Mouse (Mus musculus) midbrain, embryonic 11.5 days (tissue): ENCODE measurements at regions not wholly inside any gene's neighbourhood (a gene's known extent, or its start where the extent isn't known, plus 50 kb on each side); places are given as distances from the start of the nearest gene placed in this dataset.

ENCODE experiments used
- ATAC-seq: fragments of 200-750 bp; cut with Nextera tagmentation; 2 replicates; pipeline ENCODE4 v1.8.0; 2017; ENCODE audit warnings: moderate TSS enrichment, moderate library complexity; ENCODE audit not compliant: low FRiP score
- DNase-seq: peaks from one replicate; pipeline ENCODE4 v3.0.0; 2015; ENCODE audit warnings: low spot score; ENCODE audit errors: missing footprints
- H3K27ac ChIP-seq: fragments of 300-500 bp; sonication (generic); 2 replicates; pipeline ENCODE4 v1.5.1; 2014; ENCODE audit warnings: low read depth, low read length
- H3K27me3 ChIP-seq: fragments of 300-500 bp; sonication (generic); 2 replicates; pipeline ENCODE4 v1.6.1; 2014; ENCODE audit warnings: mild to moderate bottlenecking, low read length, moderate library complexity, mixed read lengths; ENCODE audit not compliant: control insufficient read depth, insufficient read depth
- H3K36me3 ChIP-seq: fragments of 300-500 bp; sonication (generic); 2 replicates; pipeline ENCODE4 v1.6.1; 2014; ENCODE audit warnings: mild to moderate bottlenecking, low read length, moderate library complexity, mixed read lengths; ENCODE audit not compliant: control insufficient read depth, insufficient read depth
- H3K4me1 ChIP-seq: fragments of 300-500 bp; sonication (generic); 2 replicates; pipeline ENCODE4 v1.6.1; 2014; ENCODE audit warnings: low read length; ENCODE audit not compliant: control insufficient read depth, insufficient read depth
- H3K4me2 ChIP-seq: fragments of 300-500 bp; sonication (generic); 2 replicates; pipeline ENCODE4 v1.6.1; 2014; ENCODE audit warnings: mild to moderate bottlenecking, moderate library complexity
- H3K4me3 ChIP-seq: fragments of 300-500 bp; sonication (generic); 2 replicates; pipeline ENCODE4 v1.5.1; 2014; ENCODE audit warnings: low read depth, low read length
- H3K9ac ChIP-seq: fragments of 300-500 bp; sonication (generic); 2 replicates; pipeline ENCODE4 v1.6.1; 2014; ENCODE audit warnings: low read length
- H3K9me3 ChIP-seq: fragments of 300-500 bp; sonication (generic); 2 replicates; pipeline ENCODE4 v1.6.1; 2016; ENCODE audit warnings: low read length; ENCODE audit not compliant: control insufficient read depth
- WGBS: fragments of 180-500 bp; shearing (Covaris S2); extraction: QIAGEN DNeasy Blood & Tissue Kit; methylation state at CpG from one replicate; pipeline ENCODE4 v1.1.7; 2014; 5-methylcytosine and 5-hydroxymethylcytosine counted together

DNA sequence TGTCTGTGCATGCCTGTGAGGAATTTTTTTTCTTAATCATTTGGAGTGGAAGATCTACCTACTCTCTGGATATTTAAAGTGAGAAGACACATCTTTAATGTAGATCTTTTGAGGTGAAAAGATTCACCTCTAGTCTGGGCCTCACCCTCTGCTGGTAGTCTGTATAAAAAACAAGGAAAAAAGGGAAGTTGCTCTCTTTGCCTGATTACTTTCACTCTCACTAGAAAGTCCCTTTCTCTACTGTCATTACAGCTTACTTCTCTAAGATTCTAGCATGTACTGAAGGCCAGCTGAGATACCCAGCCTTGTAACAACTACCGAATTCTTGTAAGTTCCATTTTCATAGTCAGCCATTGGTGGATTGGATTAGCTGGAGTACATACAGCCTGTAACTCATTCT lies 3791.9 kb downstream of the 9330182O14Rik start:
- no peaks in the 10 kb centered on the region for H3K27me3 ChIP-seq
- no peak for DNase-seq
- ATAC-seq: no peak
- no peak overlapping the region for H3K4me3 ChIP-seq
- 97% methylated on average over 1 of the region's 1 CpGs for WGBS
- no peaks in the 10 kb centered on the region for H3K36me3 ChIP-seq
- H3K4me2 ChIP-seq: no peak overlapping the region
- no peaks in the 10 kb centered on the region for H3K9me3 ChIP-seq
- H3K27ac ChIP-seq: no peak overlapping the region
- H3K4me1 ChIP-seq: no peaks in the 10 kb centered on the region
- no peak overlapping the region for H3K9ac ChIP-seq

DNA sequence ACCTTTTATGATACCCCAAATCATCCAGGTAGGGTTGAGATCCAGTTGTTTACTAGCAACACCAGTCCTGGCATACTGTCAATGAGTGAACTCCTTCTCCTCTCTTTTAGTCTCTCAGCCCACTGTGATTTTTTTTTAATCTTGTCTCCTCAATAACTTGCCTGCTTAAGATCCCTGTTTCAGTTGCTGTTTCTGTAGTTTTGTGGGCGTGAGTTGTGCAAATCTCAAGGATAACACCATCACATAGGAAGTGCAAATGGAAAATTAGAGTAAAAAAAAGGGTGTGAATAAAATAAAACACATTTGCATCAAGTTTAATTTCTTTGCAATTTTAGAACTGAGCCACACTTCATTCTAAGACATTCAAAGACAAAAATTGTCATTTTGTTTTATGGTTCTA lies 3799.4 kb downstream of the 9330182O14Rik start:
- 86% methylated on average over 1 of the region's 1 CpGs for WGBS
- DNase-seq (no peak), ATAC-seq (no peak)
- Histone ChIP-seq H3K27me3 (no peaks in the 10 kb centered on the region), H3K4me2 (no peak overlapping the region), H3K9ac (no peak overlapping the region), H3K9me3 (no peaks in the 10 kb centered on the region), H3K4me1 (no peaks in the 10 kb centered on the region), H3K27ac (no peak overlapping the region), H3K36me3 (no peaks in the 10 kb centered on the region), H3K4me3 (no peak overlapping the region)

DNA sequence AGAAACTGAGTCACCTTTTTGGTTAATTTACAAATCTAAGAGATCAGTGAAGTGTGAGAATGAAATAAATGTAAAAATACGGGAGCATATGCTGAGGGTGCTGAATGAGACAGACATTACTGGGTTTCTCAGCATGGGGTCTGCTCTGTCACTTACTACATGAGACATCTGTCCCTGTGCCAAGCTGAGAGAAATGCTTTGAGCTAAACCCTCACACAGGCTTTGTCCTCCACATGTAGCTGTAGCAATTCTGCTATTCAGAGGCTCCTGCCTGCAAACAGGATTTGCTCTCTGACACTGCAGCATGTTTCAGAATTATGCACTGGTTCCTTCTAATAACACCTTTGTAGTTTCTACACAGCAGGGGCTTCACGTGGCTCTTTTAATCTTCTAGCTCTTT lies 3806.3 kb downstream of the 9330182O14Rik start:
- H3K9me3 ChIP-seq: no peaks in the 10 kb centered on the region
- no peaks in the 10 kb centered on the region for H3K36me3 ChIP-seq
- DNase-seq (no peak), ATAC-seq (no peak)
- no peak overlapping the region for H3K27ac ChIP-seq
- no peak overlapping the region for H3K4me2 ChIP-seq
- 62% methylated on average over 2 of the region's 2 CpGs for WGBS
- no peak overlapping the region for H3K4me3 ChIP-seq
- no peaks in the 10 kb centered on the region for H3K4me1 ChIP-seq
- H3K9ac ChIP-seq: no peak overlapping the region
- H3K27me3 ChIP-seq: no peaks in the 10 kb centered on the region

DNA sequence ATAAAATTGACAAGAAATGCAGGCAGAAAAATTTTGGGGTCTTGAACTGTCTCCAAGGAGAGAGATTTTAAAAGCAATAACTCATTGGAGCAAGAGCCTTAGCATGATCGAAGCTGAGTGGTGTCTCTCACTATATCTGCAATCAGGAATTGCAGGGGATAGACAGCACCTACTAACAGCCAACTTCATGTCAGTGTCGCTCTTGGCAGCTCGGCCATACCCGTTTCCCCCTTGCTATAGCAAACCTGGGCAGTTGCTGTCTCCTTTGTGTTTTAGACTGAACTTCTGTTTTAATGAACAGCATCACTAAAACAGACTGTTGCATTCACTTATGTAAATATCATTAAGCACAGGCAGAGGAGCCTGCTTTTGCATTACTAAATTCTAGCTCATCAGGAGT lies 3806.7 kb downstream of the 9330182O14Rik start:
- H3K4me3 ChIP-seq: no peak overlapping the region
- no peaks in the 10 kb centered on the region for H3K36me3 ChIP-seq
- H3K4me2 ChIP-seq: no peak overlapping the region
- WGBS: 80% methylated on average over 4 of the region's 4 CpGs
- no peak overlapping the region for H3K9ac ChIP-seq
- H3K4me1 ChIP-seq: no peaks in the 10 kb centered on the region
- no peak overlapping the region for H3K27ac ChIP-seq
- no peaks in the 10 kb centered on the region for H3K9me3 ChIP-seq
- no peak for DNase-seq
- no peak for ATAC-seq
- no peaks in the 10 kb centered on the region for H3K27me3 ChIP-seq

DNA sequence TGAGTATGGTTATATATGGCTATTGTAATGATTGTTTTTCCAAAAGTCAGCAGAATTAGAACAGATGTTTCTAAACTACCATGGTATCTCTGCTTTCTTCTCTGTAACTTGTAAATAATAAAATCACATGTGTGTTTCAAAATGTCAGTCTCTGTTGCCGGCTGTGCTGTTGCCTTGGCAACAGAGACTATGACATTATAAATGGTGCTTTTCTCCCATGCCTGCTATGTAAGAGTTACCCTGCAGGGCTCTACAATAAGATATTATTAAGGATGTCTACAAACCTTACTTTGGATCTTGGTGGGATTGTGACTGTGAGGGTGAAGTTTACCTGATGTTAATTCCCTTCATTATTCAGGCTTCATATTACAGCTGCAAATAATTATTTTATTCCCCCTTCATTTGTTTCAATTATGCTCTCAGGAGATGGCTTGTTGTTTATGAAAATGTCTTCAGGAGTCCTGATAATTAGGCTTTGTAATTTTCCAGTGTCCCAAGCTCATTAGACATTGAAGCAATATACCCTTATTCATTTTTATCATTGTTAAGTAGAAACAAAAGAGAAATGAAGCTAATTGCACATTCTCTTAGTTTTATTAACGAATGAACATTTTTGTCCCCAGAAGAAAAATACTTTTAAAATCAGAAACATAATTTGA lies 3808.0 kb downstream of the 9330182O14Rik start:
- no peak overlapping the region for H3K4me2 ChIP-seq
- H3K36me3 ChIP-seq: no peaks in the 10 kb centered on the region
- H3K4me1 ChIP-seq: no peaks in the 10 kb centered on the region
- H3K9me3 ChIP-seq: no peaks in the 10 kb centered on the region
- DNase-seq (no peak), ATAC-seq (peak; percentile 43; the same call in 1 of the 2 replicates)
- no peaks in the 10 kb centered on the region for H3K27me3 ChIP-seq
- no peak overlapping the region for H3K9ac ChIP-seq
- 65% methylated on average over 2 of the region's 2 CpGs for WGBS
- H3K4me3 ChIP-seq: no peak overlapping the region
- no peak overlapping the region for H3K27ac ChIP-seq

DNA sequence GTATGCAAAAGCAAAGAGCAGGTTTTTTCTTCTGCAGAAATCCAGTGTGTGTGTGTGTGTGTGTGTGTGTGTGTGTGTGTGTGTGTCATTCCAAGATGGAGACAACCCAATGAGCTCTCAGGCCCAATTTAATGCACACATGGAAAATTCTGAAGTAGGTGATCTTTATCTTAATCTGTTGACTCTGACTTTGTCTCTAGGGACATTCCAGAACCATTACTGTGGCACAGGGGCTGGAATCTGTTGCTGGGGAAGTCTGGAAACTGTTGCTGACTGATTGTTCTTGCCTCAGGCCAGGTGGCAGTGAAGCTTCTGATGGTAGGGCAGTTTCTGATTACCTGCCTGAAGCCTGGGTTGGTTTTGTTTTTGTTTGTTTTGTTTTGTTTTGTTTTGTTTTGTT lies 3850.8 kb downstream of the 9330182O14Rik start:
- no peak for ATAC-seq
- no peak overlapping the region for H3K27ac ChIP-seq
- no peaks in the 10 kb centered on the region for H3K27me3 ChIP-seq
- no peak overlapping the region for H3K4me2 ChIP-seq
- DNase-seq: no peak
- no peaks in the 10 kb centered on the region for H3K4me1 ChIP-seq
- H3K36me3 ChIP-seq: no peaks in the 10 kb centered on the region
- H3K4me3 ChIP-seq: no peak overlapping the region
- H3K9ac ChIP-seq: no peak overlapping the region
- no peaks in the 10 kb centered on the region for H3K9me3 ChIP-seq

DNA sequence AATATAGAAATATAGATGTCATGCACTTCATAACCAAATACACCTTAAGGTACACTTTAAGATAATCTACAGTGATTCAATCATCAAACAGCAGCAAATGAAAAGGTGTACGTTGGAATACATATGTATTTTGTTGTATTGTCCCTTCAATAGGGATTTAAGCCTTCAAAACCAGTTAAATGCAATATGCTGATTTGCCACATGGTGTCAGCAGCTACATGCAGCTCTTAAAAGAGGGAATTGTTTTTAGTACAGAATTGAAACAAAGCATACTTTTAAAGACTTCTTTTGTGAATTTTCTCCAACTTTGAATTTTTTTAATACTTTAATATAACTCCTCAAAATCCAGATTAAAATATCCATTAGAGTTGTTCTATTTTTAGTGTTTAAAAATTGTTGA lies 3857.1 kb downstream of the 9330182O14Rik start:
- H3K4me2 ChIP-seq: no peak overlapping the region
- DNase-seq (peak; percentile 86), ATAC-seq (no peak)
- H3K9me3 ChIP-seq: no peaks in the 10 kb centered on the region
- H3K36me3 ChIP-seq: no peaks in the 10 kb centered on the region
- no peaks in the 10 kb centered on the region for H3K27me3 ChIP-seq
- no peak overlapping the region for H3K4me3 ChIP-seq
- 33% methylated on average over 1 of the region's 1 CpGs for WGBS
- H3K9ac ChIP-seq: no peak overlapping the region
- H3K27ac ChIP-seq: no peak overlapping the region
- H3K4me1 ChIP-seq: no peaks in the 10 kb centered on the region

DNA sequence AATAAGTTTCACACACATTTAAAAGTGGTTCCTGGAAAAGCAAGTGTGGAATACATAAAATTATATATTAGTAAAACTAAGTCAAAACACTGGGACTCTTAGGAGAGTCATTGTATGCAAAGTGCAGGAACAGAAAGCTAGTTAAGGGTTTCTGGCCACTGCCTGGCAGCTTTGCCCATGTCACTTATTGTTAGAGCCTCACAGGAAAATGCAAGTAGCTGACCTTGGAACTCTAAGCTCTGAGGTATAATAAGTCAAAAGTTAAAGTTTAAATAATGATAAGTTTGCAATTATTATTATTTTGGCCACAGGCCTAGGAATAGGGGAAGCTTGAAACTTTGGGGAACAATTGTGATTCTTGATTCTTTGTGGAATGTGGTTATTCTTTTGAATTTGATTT lies 3858.8 kb downstream of the 9330182O14Rik start:
- Histone ChIP-seq H3K4me2 (no peak overlapping the region), H3K4me3 (no peak overlapping the region), H3K36me3 (no peaks in the 10 kb centered on the region), H3K4me1 (no peaks in the 10 kb centered on the region), H3K27ac (no peak overlapping the region), H3K9ac (no peak overlapping the region), H3K9me3 (no peaks in the 10 kb centered on the region), H3K27me3 (no peaks in the 10 kb centered on the region)
- DNase-seq: no peak
- no peak for ATAC-seq

DNA sequence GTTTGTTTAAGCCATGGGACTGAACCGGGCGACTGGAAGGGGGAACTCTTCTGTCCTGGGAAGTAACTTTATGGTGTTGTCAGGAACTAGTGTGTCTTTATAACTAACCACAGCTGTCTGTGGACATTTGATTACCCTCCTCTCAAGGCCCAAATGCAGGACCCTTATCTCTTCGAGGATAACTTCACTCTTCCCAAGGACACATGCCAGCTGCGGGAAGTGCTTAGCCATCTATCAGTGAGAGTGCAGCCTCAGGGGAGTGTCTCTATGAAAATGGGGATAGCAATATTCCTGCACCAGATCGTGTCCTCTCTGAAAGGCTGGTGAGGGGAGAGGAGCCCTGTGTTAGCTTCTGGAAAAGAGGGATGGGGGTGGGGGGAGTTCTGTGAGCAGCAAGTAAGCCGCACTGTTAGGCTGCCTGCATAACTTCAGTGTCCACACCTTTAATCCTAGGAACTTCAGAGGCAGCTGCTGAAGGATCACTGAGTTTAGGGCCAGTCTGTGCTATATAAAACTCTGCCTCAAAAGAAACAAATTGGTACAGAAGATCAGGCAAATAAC lies 3892.4 kb downstream of the 9330182O14Rik start:
- DNase-seq (no peak), ATAC-seq (no peak)
- H3K27me3 ChIP-seq: no peaks in the 10 kb centered on the region
- H3K9ac ChIP-seq: no peak overlapping the region
- 70% methylated on average over 6 of the region's 6 CpGs for WGBS
- no peak overlapping the region for H3K27ac ChIP-seq
- no peaks in the 10 kb centered on the region for H3K4me1 ChIP-seq
- no peaks in the 10 kb centered on the region for H3K9me3 ChIP-seq
- no peak overlapping the region for H3K4me2 ChIP-seq
- H3K36me3 ChIP-seq: no peaks in the 10 kb centered on the region
- no peak overlapping the region for H3K4me3 ChIP-seq
